Mouse (Mus musculus): Measurements from ENCODE around the gene Rbm10.

Gene Rbm10

GRCm38 (mm10) chrX:20695842-20696241, 78.5 kb downstream of the Rbm10 start:
- DNase-seq (ENCODE audit: extremely low read depth, low read depth, low spot score): no peak
